Mouse (Mus musculus): ENCODE results near the gene Phf6.
A peak's percentile ranks its signal among the peaks of the same experiment; 100 is the strongest.
"Not testable (repeated sequence)": the region's sequence is repeated elsewhere in the genome, so short reads cannot be mapped to it uniquely, and the experiment has no call there.

Phf6 gene

GRCm38 (mm10) chrX:52911587-52912371 lies at the start of gene Phf6:
Gene Phf6, plus strand, starts transcription at chrX:52912266.
- peak; percentile 89 for DNase-seq (ENCODE audit: low spot score)

- DNase-seq (ENCODE audit: low spot score) = peak; percentile 18
Observed at GRCm38 (mm10) chrX:52864126-52864525, 47.9 kb upstream of the Phf6 start.

GRCm38 (mm10) chrX:52898486-52898885 lies 13.6 kb upstream of the Phf6 start:
- DNase-seq (ENCODE audit: low spot score) = not testable (repeated sequence)

- no peak for DNase-seq (ENCODE audit: low spot score)
Observed at GRCm38 (mm10) chrX:52912372-52912728, 284 bp downstream of the Phf6 start.

- peak; percentile 11 for DNase-seq (ENCODE audit: low spot score)
Observed at GRCm38 (mm10) chrX:52912826-52913701, 998 bp downstream of the Phf6 start.

- no peak for DNase-seq (ENCODE audit: low spot score)
Observed at GRCm38 (mm10) chrX:52913856-52914255, 1.8 kb downstream of the Phf6 start.

- no peak for DNase-seq (ENCODE audit: low spot score)
Observed at GRCm38 (mm10) chrX:52914705-52915104, 2.6 kb downstream of the Phf6 start.

GRCm38 (mm10) chrX:52916516-52916915 lies 4.5 kb downstream of the Phf6 start:
- no peak for DNase-seq (ENCODE audit: low spot score)

- no peak for DNase-seq (ENCODE audit: low spot score)
Observed at GRCm38 (mm10) chrX:52926726-52927125, 14.7 kb downstream of the Phf6 start.

- DNase-seq (ENCODE audit: low spot score) = no peak
Observed at GRCm38 (mm10) chrX:52928883-52929282, 16.8 kb downstream of the Phf6 start.

- DNase-seq (ENCODE audit: low spot score) = no peak
Observed at GRCm38 (mm10) chrX:52929779-52930178, 17.7 kb downstream of the Phf6 start.

- DNase-seq (ENCODE audit: low spot score) = no peak
Observed at GRCm38 (mm10) chrX:52930191-52930590, 18.1 kb downstream of the Phf6 start.

GRCm38 (mm10) chrX:52932161-52932560 lies 20.1 kb downstream of the Phf6 start:
- DNase-seq (ENCODE audit: low spot score) = no peak

- DNase-seq (ENCODE audit: low spot score) = peak; percentile 34
Observed at GRCm38 (mm10) chrX:52934496-52934895, 22.4 kb downstream of the Phf6 start.

GRCm38 (mm10) chrX:52945509-52945908 lies 33.4 kb downstream of the Phf6 start:
- no peak for DNase-seq (ENCODE audit: low spot score)

- DNase-seq (ENCODE audit: low spot score) = peak; percentile 24
Observed at GRCm38 (mm10) chrX:52949713-52950112, 37.6 kb downstream of the Phf6 start.

GRCm38 (mm10) chrX:52956942-52957341 lies 44.9 kb downstream of the Phf6 start:
- no peak for DNase-seq (ENCODE audit: low spot score)

GRCm38 (mm10) chrX:52961559-52962110 lies 49.6 kb downstream of the Phf6 start:
- DNase-seq (ENCODE audit: low spot score) = no peak

GRCm38 (mm10) chrX:52965149-52965548 lies 53.1 kb downstream of the Phf6 start:
- DNase-seq (ENCODE audit: low spot score) = no peak

- DNase-seq (ENCODE audit: low spot score) = peak; percentile 43
Observed at GRCm38 (mm10) chrX:52971211-52972006, 59.3 kb downstream of the Phf6 start.

GRCm38 (mm10) chrX:52972129-52972528 lies 60.1 kb downstream of the Phf6 start:
- DNase-seq (ENCODE audit: low spot score) = no peak

GRCm38 (mm10) chrX:52972680-52973079 lies 60.6 kb downstream of the Phf6 start:
- DNase-seq (ENCODE audit: low spot score) = no peak
